Mouse (Mus musculus) kidney, postnatal 4 days (tissue): Measurements from ENCODE around the gene Olfr1396.
"Not testable (repeated sequence)": the region's sequence is repeated elsewhere in the genome, so short reads cannot be mapped to it uniquely, and the experiment has no call there.

Experiments
- DNase-seq, 2 experiments: peaks; one replicate each; pipeline ENCODE4 v3.0.0; 2021; ENCODE audit warnings: mixed read lengths in 2 of 2

Olfr1396 gene

GRCm38 (mm10) chr11:49089735-49090507 is 24.8 kb downstream of the Olfr1396 start:
- DNase-seq = no peak

GRCm38 (mm10) chr11:49088990-49089652 is 25.6 kb downstream of the Olfr1396 start:
- no peak for DNase-seq

- peak; percentile 51 to 71 for DNase-seq
Observed at GRCm38 (mm10) chr11:49087830-49088616, 26.7 kb downstream of the Olfr1396 start.

- no peak for DNase-seq
Observed at GRCm38 (mm10) chr11:49086858-49087361, 27.8 kb downstream of the Olfr1396 start.

GRCm38 (mm10) chr11:49084875-49085274 is 29.8 kb downstream of the Olfr1396 start:
- DNase-seq = peak in 1 of 2 experiments; percentile 35

- DNase-seq = no peak
Observed at GRCm38 (mm10) chr11:49084385-49084784, 30.3 kb downstream of the Olfr1396 start.

GRCm38 (mm10) chr11:49083808-49084207 is 30.9 kb downstream of the Olfr1396 start:
- no peak for DNase-seq

- DNase-seq = no peak
Observed at GRCm38 (mm10) chr11:49083146-49083545, 31.5 kb downstream of the Olfr1396 start.

- no peak for DNase-seq
Observed at GRCm38 (mm10) chr11:49081886-49082285, 32.8 kb downstream of the Olfr1396 start.

GRCm38 (mm10) chr11:49081356-49081755 is 33.3 kb downstream of the Olfr1396 start:
- DNase-seq = no peak

GRCm38 (mm10) chr11:49080636-49081035 is 34.0 kb downstream of the Olfr1396 start:
- no peak for DNase-seq

GRCm38 (mm10) chr11:49078719-49079118 is 36.0 kb downstream of the Olfr1396 start:
- no peak for DNase-seq

GRCm38 (mm10) chr11:49077012-49077411 is 37.7 kb downstream of the Olfr1396 start:
- DNase-seq = no peak

- not testable (repeated sequence) for DNase-seq
Observed at GRCm38 (mm10) chr11:49076001-49076757, 38.5 kb downstream of the Olfr1396 start, which contains the start of gene Ifi47. TSS of gene Ifi47 (plus strand) at chr11:49076587.

GRCm38 (mm10) chr11:49068358-49068757 is 46.3 kb downstream of the Olfr1396 start:
- DNase-seq = no peak

- DNase-seq = not testable (repeated sequence)
Observed at GRCm38 (mm10) chr11:49063713-49064469, 50.8 kb downstream of the Olfr1396 start, which contains the start of gene Tgtp2. TSS of gene Tgtp2 (minus strand) at chr11:49064206.

GRCm38 (mm10) chr11:49061865-49062264 is 52.8 kb downstream of the Olfr1396 start:
- DNase-seq = not testable (repeated sequence)

- not testable (repeated sequence) for DNase-seq
Observed at GRCm38 (mm10) chr11:49060061-49060460, 54.6 kb downstream of the Olfr1396 start.
